Mouse (Mus musculus) yolk sac, embryonic 10.5 days (tissue): Measurements from ENCODE around the gene Asnsd1.
"Not testable (repeated sequence)": the region's sequence is repeated elsewhere in the genome, so short reads cannot be mapped to it uniquely, and the experiment has no call there.

Source experiments
- DNase-seq: peaks from one replicate; pipeline ENCODE4 v3.0.0-alpha.2; 2017; ENCODE audit warnings: low spot score

The Asnsd1 gene

GRCm38 (mm10) chr1:53352327-53353261 is at the start of gene Asnsd1, which contains the start of the genes Asdurf and Gm28551:
Asnsd1 (minus strand) TSS chr1:53352752.
Asdurf (minus strand) TSS chr1:53352619.
Gm28551 (minus strand) TSS chr1:53352667.
- DNase-seq, result peak; percentile 93

- DNase-seq, result not testable (repeated sequence)
Observed at GRCm38 (mm10) chr1:53393936-53394760, 41.6 kb upstream of the Asnsd1 start.

- DNase-seq, result no peak
Observed at GRCm38 (mm10) chr1:53388762-53389161, 36.2 kb upstream of the Asnsd1 start.

- no peak for DNase-seq
Observed at GRCm38 (mm10) chr1:53384085-53384688, 31.6 kb upstream of the Asnsd1 start.

- no peak for DNase-seq
Observed at GRCm38 (mm10) chr1:53377731-53378130, 25.2 kb upstream of the Asnsd1 start.

- DNase-seq, result not testable (repeated sequence)
Observed at GRCm38 (mm10) chr1:53375965-53376364, 23.4 kb upstream of the Asnsd1 start.

- DNase-seq, result no peak
Observed at GRCm38 (mm10) chr1:53358988-53359387, 6.4 kb upstream of the Asnsd1 start.

GRCm38 (mm10) chr1:53341071-53341470 is 11.5 kb downstream of the Asnsd1 start:
- DNase-seq, result no peak

GRCm38 (mm10) chr1:53337403-53337802 is 15.1 kb downstream of the Asnsd1 start:
- DNase-seq, result not testable (repeated sequence)

GRCm38 (mm10) chr1:53335465-53335864 is 17.1 kb downstream of the Asnsd1 start:
- DNase-seq, result no peak

- DNase-seq, result not testable (repeated sequence)
Observed at GRCm38 (mm10) chr1:53333527-53333926, 19.0 kb downstream of the Asnsd1 start.

- no peak for DNase-seq
Observed at GRCm38 (mm10) chr1:53324827-53325494, 27.6 kb downstream of the Asnsd1 start.

GRCm38 (mm10) chr1:53324277-53324676 is 28.3 kb downstream of the Asnsd1 start:
- no peak for DNase-seq

GRCm38 (mm10) chr1:53323254-53323653 is 29.3 kb downstream of the Asnsd1 start:
- no peak for DNase-seq

GRCm38 (mm10) chr1:53321662-53322344 is 30.7 kb downstream of the Asnsd1 start:
- DNase-seq, result no peak

- peak; percentile 84 for DNase-seq
Observed at GRCm38 (mm10) chr1:53312989-53313967, 39.3 kb downstream of the Asnsd1 start, which contains the start of gene Osgepl1. Osgepl1 (plus strand) TSS chr1:53313624.

- no peak for DNase-seq
Observed at GRCm38 (mm10) chr1:53300506-53300905, 52.0 kb downstream of the Asnsd1 start.

- peak; percentile 92 for DNase-seq
Observed at GRCm38 (mm10) chr1:53296581-53297383, 55.8 kb downstream of the Asnsd1 start, which contains the start of the genes Pms1, Ormdl1 and Gm28778. Pms1 (minus strand) TSS chr1:53297018. Ormdl1 (plus strand) TSS chr1:53297095. Gm28778 (plus strand) TSS chr1:53297111.
